Mouse (Mus musculus) kidney, embryonic 16.5 days (tissue): Measurements from ENCODE around the gene Zswim7. TPM values are rescaled to one million over a fixed set of nuclear protein-coding genes. Genes with fewer than 3 reads are reported as not detected.

Experiments
- ATAC-seq: fragments of 200-750 bp; cut with Nextera tagmentation; 2 replicates; pipeline ENCODE4 v1.8.0; 2017; ENCODE audit warnings: moderate TSS enrichment; ENCODE audit not compliant: low FRiP score, low TSS enrichment
- H3K27ac ChIP-seq: fragments of 300-500 bp; sonication (generic); 2 replicates; pipeline ENCODE4 v1.5.1; 2014; ENCODE audit warnings: low read length
- H3K27me3 ChIP-seq: fragments of 300-500 bp; sonication (generic); 2 replicates; pipeline ENCODE4 v1.6.1; 2014; ENCODE audit warnings: low read length, control low read depth, mixed read lengths; ENCODE audit not compliant: insufficient read depth
- H3K36me3 ChIP-seq: fragments of 300-500 bp; sonication (generic); 2 replicates; pipeline ENCODE4 v1.6.1; 2014; ENCODE audit warnings: low read length, control low read depth, mixed read lengths; ENCODE audit not compliant: insufficient read depth
- H3K4me1 ChIP-seq: fragments of 300-500 bp; sonication (generic); 2 replicates; pipeline ENCODE4 v1.6.1; 2014; ENCODE audit warnings: low read length, control low read depth, mixed read lengths; ENCODE audit not compliant: insufficient read depth
- H3K4me2 ChIP-seq: fragments of 300-500 bp; sonication (generic); replicated peaks from 2 replicates; pipeline ENCODE4 v1.6.1; 2014; ENCODE audit warnings: low read depth, low read length
- H3K4me3 ChIP-seq: fragments of 300-500 bp; sonication (generic); 2 replicates; pipeline ENCODE4 v1.5.1; 2014; ENCODE audit warnings: mild to moderate bottlenecking, low read length
- H3K9ac ChIP-seq: fragments of 300-500 bp; sonication (generic); replicated peaks from 2 replicates; pipeline ENCODE4 v1.6.1; 2014; ENCODE audit warnings: low read length
- H3K9me3 ChIP-seq: fragments of 300-500 bp; sonication (generic); 2 replicates; pipeline ENCODE4 v1.6.1; 2016; ENCODE audit warnings: low read length, control low read depth
- WGBS: fragments of 180-500 bp; shearing (Covaris S2); extraction: QIAGEN DNeasy Blood & Tissue Kit; methylation state at CpG from one replicate; pipeline ENCODE4 v1.1.7; 2014; 5-methylcytosine and 5-hydroxymethylcytosine counted together
- polyA plus RNA-seq: library from polyadenylated mRNA; unstranded; fragments of >200 nt; fragmentation: Nextera tagmentation; extraction: Ambion mirVana; gene quantifications from 2 replicates; pipeline ENCODE4 v1.2.1, GENCODE M21; 2015

Zswim7 gene
- polyA plus RNA-seq, 1 experiment from 2014 or later = 24.3 TPM

- H3K9me3 ChIP-seq = peaks cover 5% of the 10 kb centered on the region; the same call in 1 of the 2 replicates
- WGBS = 89% methylated on average over 8 of the region's 8 CpGs
- no peak for ATAC-seq
Observed at GRCm38 (mm10) chr11:62243871-62244270, 37.3 kb downstream of the Zswim7 start.

DNA sequence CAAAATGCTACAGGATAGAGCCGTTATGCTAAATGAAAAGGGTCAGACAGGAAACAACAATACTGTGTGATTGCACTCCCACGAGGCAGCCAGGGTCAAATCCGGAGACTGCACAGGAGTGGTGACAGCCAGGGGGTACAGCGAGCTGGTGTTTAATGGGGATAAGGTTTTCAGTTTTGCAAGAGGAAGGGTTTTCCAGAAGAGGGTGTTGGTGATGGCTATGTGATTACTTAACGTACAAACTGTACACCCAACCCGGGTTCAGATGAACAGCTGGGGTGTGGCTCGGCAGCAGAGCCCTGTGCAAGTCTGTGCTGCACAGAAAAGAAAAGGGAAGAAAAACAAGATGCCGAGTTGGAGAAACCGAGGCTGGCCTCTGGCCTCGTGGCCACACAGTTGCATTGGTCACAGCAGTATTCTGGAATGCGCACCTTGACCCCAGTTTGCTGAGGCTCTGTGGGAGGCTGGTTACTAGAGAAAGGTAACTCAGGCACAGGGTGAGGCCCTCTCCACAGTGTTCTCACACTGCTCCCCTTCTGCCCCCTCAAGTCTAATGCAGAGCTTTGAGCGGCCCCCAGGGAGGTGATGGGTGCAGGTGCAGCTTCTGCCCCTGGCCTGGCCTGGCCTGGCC is 40.4 kb downstream of the Zswim7 start:
- no peak overlapping the region for H3K4me3 ChIP-seq
- peaks cover 4% of the 10 kb centered on the region; the same call in 1 of the 2 replicates for H3K9me3 ChIP-seq
- H3K36me3 ChIP-seq = no peaks in the 10 kb centered on the region
- no peak overlapping the region for H3K4me2 ChIP-seq
- no peak overlapping the region for H3K9ac ChIP-seq
- no peaks in the 10 kb centered on the region for H3K4me1 ChIP-seq
- 54% methylated on average over 12 of the region's 12 CpGs for WGBS
- no peak; the same call in 1 of the 2 replicates for ATAC-seq
- no peaks in the 10 kb centered on the region for H3K27me3 ChIP-seq
- H3K27ac ChIP-seq = no peak overlapping the region

More at GRCm38 (mm10) chr11:62243871-62244270, 37.3 kb downstream of the Zswim7 start:
- H3K27ac ChIP-seq = no peak overlapping the region
- no peak overlapping the region for H3K4me2 ChIP-seq
- H3K36me3 ChIP-seq = no peaks in the 10 kb centered on the region
- no peak overlapping the region for H3K9ac ChIP-seq
- H3K4me1 ChIP-seq = 0 out of 2 replicates have a peak, but pooled peaks cover 2% of the 10 kb centered on the region
- no peaks in the 10 kb centered on the region for H3K27me3 ChIP-seq
- no peak overlapping the region for H3K4me3 ChIP-seq

- no peaks in the 10 kb centered on the region for H3K9me3 ChIP-seq
- H3K4me1 ChIP-seq = peaks cover 11% of the 10 kb centered on the region; the same call in 1 of the 2 replicates
- 67% methylated on average over 4 of the region's 4 CpGs for WGBS
- no peak overlapping the region for H3K9ac ChIP-seq
- no peak overlapping the region for H3K4me2 ChIP-seq
- H3K4me3 ChIP-seq = no peak overlapping the region
- H3K36me3 ChIP-seq = no peaks in the 10 kb centered on the region
- H3K27me3 ChIP-seq = no peaks in the 10 kb centered on the region
- no peak for ATAC-seq
- H3K27ac ChIP-seq = no peak overlapping the region
Observed at GRCm38 (mm10) chr11:62224797-62225196, 56.4 kb downstream of the Zswim7 start.

- Histone ChIP-seq H3K27me3 (no peaks in the 10 kb centered on the region), H3K4me1 (peaks cover 11% of the 10 kb centered on the region; the same call in 1 of the 2 replicates), H3K36me3 (no peaks in the 10 kb centered on the region), H3K9ac (no peak overlapping the region), H3K4me2 (no peak overlapping the region), H3K27ac (no peak overlapping the region), H3K4me3 (no peak overlapping the region), H3K9me3 (no peaks in the 10 kb centered on the region)
- ATAC-seq = no peak
- 97% methylated on average over 7 of the region's 7 CpGs for WGBS
Observed at GRCm38 (mm10) chr11:62223962-62224361, 57.2 kb downstream of the Zswim7 start.

GRCm38 (mm10) chr11:62223416-62223815 is 57.8 kb downstream of the Zswim7 start:
- no peak overlapping the region for H3K4me2 ChIP-seq
- WGBS = 92% methylated on average over 5 of the region's 5 CpGs
- ATAC-seq = no peak
- H3K4me3 ChIP-seq = no peak overlapping the region
- peaks cover 11% of the 10 kb centered on the region; the same call in 1 of the 2 replicates for H3K4me1 ChIP-seq
- H3K9me3 ChIP-seq = no peaks in the 10 kb centered on the region
- H3K27ac ChIP-seq = no peak overlapping the region
- no peaks in the 10 kb centered on the region for H3K27me3 ChIP-seq
- H3K36me3 ChIP-seq = no peaks in the 10 kb centered on the region
- no peak overlapping the region for H3K9ac ChIP-seq

- H3K4me3 ChIP-seq = no peak overlapping the region
- no peaks in the 10 kb centered on the region for H3K36me3 ChIP-seq
- H3K27ac ChIP-seq = no peak overlapping the region
- ATAC-seq = peak; percentile 46; the same call in 1 of the 2 replicates
- peaks cover 15% of the 10 kb centered on the region for H3K4me1 ChIP-seq
- no peak overlapping the region for H3K9ac ChIP-seq
- 73% methylated on average over 7 of the region's 7 CpGs for WGBS
- no peaks in the 10 kb centered on the region for H3K27me3 ChIP-seq
- H3K9me3 ChIP-seq = no peaks in the 10 kb centered on the region
- H3K4me2 ChIP-seq = no peak overlapping the region
Observed at GRCm38 (mm10) chr11:62220756-62221510, 60.2 kb downstream of the Zswim7 start.

DNA sequence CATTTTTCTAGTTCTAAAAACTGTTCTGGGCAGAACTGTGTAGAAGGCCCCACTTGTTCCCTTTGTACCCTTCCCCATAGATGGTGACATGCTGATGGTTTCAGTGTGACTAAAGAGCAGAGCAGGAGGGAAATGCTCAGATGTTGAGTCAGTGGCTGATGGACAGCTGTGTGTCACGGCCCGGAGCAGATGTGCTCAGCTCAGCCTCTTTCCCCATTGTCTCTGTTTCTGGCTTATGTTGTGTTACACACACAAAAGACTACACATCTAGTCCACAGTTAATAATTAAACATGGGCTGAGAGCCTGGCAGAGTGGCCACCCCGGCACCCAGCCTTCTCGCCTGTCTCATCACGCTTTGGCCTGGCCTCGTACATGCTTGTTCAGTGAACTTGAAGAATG is 63.4 kb downstream of the Zswim7 start:
- Histone ChIP-seq H3K4me1 (peaks cover 8% of the 10 kb centered on the region), H3K4me2 (no peak overlapping the region), H3K4me3 (no peak overlapping the region), H3K27me3 (no peaks in the 10 kb centered on the region), H3K27ac (no peak overlapping the region), H3K36me3 (no peaks in the 10 kb centered on the region), H3K9ac (no peak overlapping the region), H3K9me3 (no peaks in the 10 kb centered on the region)
- 74% methylated on average over 6 of the region's 6 CpGs for WGBS
- ATAC-seq = no peak

Other genes starting within 250 kb of the Zswim7 start
- gene Adora2b, start 32.4 kb downstream of the Zswim7 start, polyA plus RNA-seq = 4.4 and 6.0 TPM in 2 replicates
- gene Ttc19, start 98 bp upstream of the Zswim7 start, polyA plus RNA-seq = 17.2 and 19.8 TPM in 2 replicates
- gene Pigl, start 177.1 kb upstream of the Zswim7 start, polyA plus RNA-seq = 10.9 and 13.1 TPM in 2 replicates
- 63.2 and 102 TPM in 2 replicates for gene Ncor1, start 177.2 kb upstream of the Zswim7 start, polyA plus RNA-seq